Mouse (Mus musculus): ENCODE data around the gene Rab25. TPM values are rescaled to one million over a fixed set of nuclear protein-coding genes. Genes with fewer than 3 reads are reported as not detected.

Gene Rab25
- total and polyA plus RNA-seq, 3 experiments = 0.96 to 1.9 TPM; not detected in 1

- Histone ChIP-seq H3K36me3 (ENCODE audit: control insufficient read depth in 1 of 2, insufficient read depth in 2 of 2, low read length in 2 of 2) (peaks cover 0 to 26% of the 10 kb centered on the region in 2 experiments; a peak in 2 of 4 replicates), H3K9ac (ENCODE audit: control insufficient read depth, low read depth, low read length, poor library complexity, severe bottlenecking) (no peak overlapping the region), H3K27ac (ENCODE audit: control insufficient read depth, low read depth, low read length) (no peak overlapping the region), H3K79me2 (ENCODE audit: control insufficient read depth, insufficient read depth, low read length, poor library complexity) (no peaks in the 10 kb centered on the region), H3K27me3 (ENCODE audit: control insufficient read depth in 1 of 2, insufficient read depth in 2 of 2, low read length in 2 of 2) (no peaks in the 10 kb centered on the region), H3K9me3 (replicated peaks; ENCODE audit: insufficient read depth, low read length) (no peaks in the 10 kb centered on the region), H3K4me1 (ENCODE audit: control insufficient read depth in 1 of 2, insufficient read depth in 2 of 2, low read length in 2 of 2) (no peaks in the 10 kb centered on the region), H3K4me3 (ENCODE audit: control insufficient read depth in 1 of 2, insufficient read depth in 1 of 2, low read depth in 2 of 2, low read length in 2 of 2) (no peak overlapping the region)
- TF ChIP-seq MAZ (IDR thresholded peaks at IDR 0.05; ENCODE audit: low read depth, low read length) (no peak), ZC3H11A (IDR thresholded peaks at IDR 0.05; ENCODE audit: low read depth, low read length) (no peak), SMC3 (IDR thresholded peaks at IDR 0.05; ENCODE audit: low read depth, low read length) (no peak), POLR2AphosphoS5 (IDR thresholded peaks at IDR 0.05; ENCODE audit: borderline replicate concordance, low read depth, low read length) (no peak), RCOR1 (IDR thresholded peaks at IDR 0.05; ENCODE audit: low read depth, low read length) (no peak), MYC (IDR thresholded peaks at IDR 0.05; ENCODE audit: low read depth, low read length) (no peak), MYB (IDR thresholded peaks at IDR 0.05; ENCODE audit: low read depth, low read length) (no peak), MAX (IDR thresholded peaks at IDR 0.05; ENCODE audit: low read length) (no peak), ZKSCAN1 (IDR thresholded peaks at IDR 0.05; ENCODE audit: low read depth, low read length) (no peak), TBP (IDR thresholded peaks at IDR 0.05; ENCODE audit: low read depth, low read length) (no peak), ZNF384 (IDR thresholded peaks at IDR 0.05; ENCODE audit: low read depth, low read length) (no peak), POLR2AphosphoS2 (IDR thresholded peaks at IDR 0.05; ENCODE audit: low read length) (no peak), MAFK (IDR thresholded peaks at IDR 0.05; ENCODE audit: borderline replicate concordance, low read depth, low read length) (no peak), HCFC1 (IDR thresholded peaks at IDR 0.05; ENCODE audit: low read depth, low read length) (no peak), ETS1 (IDR thresholded peaks at IDR 0.05; ENCODE audit: low read depth, low read length) (no peak), SIN3A (IDR thresholded peaks at IDR 0.05; ENCODE audit: low read length) (no peak)
- DNase-seq (ENCODE audit: low read depth, low spot score) = no peak
Observed at GRCm38 (mm10) chr3:88568615-88569014, 20.5 kb upstream of the Rab25 start.

- no peaks in the 10 kb centered on the region for H3K79me2 ChIP-seq (ENCODE audit: control insufficient read depth, insufficient read depth, low read length, poor library complexity)
- no peaks in the 10 kb centered on the region for H3K4me1 ChIP-seq (ENCODE audit: control insufficient read depth in 1 of 2, insufficient read depth in 2 of 2, low read length in 2 of 2)
- H3K4me3 ChIP-seq (ENCODE audit: control insufficient read depth in 1 of 2, insufficient read depth in 1 of 2, low read depth in 2 of 2, low read length in 2 of 2) = no peak overlapping the region
- no peak for DNase-seq (ENCODE audit: low read depth, low spot score)
- H3K36me3 ChIP-seq (ENCODE audit: control insufficient read depth in 1 of 2, insufficient read depth in 2 of 2, low read length in 2 of 2) = peaks cover 0 to 27% of the 10 kb centered on the region in 2 experiments; a peak in 2 of 4 replicates
- H3K9me3 ChIP-seq (replicated peaks; ENCODE audit: insufficient read depth, low read length) = no peaks in the 10 kb centered on the region
- H3K27ac ChIP-seq (ENCODE audit: control insufficient read depth, low read depth, low read length) = no peak overlapping the region
- H3K9ac ChIP-seq (ENCODE audit: control insufficient read depth, low read depth, low read length, poor library complexity, severe bottlenecking) = no peak overlapping the region
- H3K27me3 ChIP-seq (ENCODE audit: control insufficient read depth in 1 of 2, insufficient read depth in 2 of 2, low read length in 2 of 2) = no peaks in the 10 kb centered on the region
- TF ChIP-seq ZC3H11A (IDR thresholded peaks at IDR 0.05; ENCODE audit: low read depth, low read length) (no peak), CTCF (IDR thresholded peaks at IDR 0.05 in 2 of 3, conservative IDR thresholded peaks at IDR 0.05 in 1 of 3; ENCODE audit: control insufficient read depth in 1 of 3, insufficient read depth in 1 of 3, low read depth in 2 of 3, low read length in 3 of 3, poor library complexity in 1 of 3, severe bottlenecking in 1 of 3) (no peak), MXI1 (IDR thresholded peaks at IDR 0.05; ENCODE audit: low read depth, low read length) (no peak), E2F4 (IDR thresholded peaks at IDR 0.05; ENCODE audit: borderline replicate concordance, low read depth, low read length) (no peak), TCF12 (IDR thresholded peaks at IDR 0.05; ENCODE audit: low read depth, low read length) (no peak), UBTF (IDR thresholded peaks at IDR 0.05; ENCODE audit: borderline replicate concordance, insufficient read depth, low read depth, low read length) (no peak)
Observed at GRCm38 (mm10) chr3:88567892-88568291, 19.8 kb upstream of the Rab25 start.
